Mouse (Mus musculus) lung, postnatal 14 days (tissue): ENCODE results near the gene Galnt3.

Experiments
- DNase-seq: peaks from one replicate; pipeline ENCODE4 v3.0.0; 2021

Gene Galnt3

GRCm38 (mm10) chr2:66103740-66104436 lies 20.9 kb downstream of the Galnt3 start:
- no peak for DNase-seq

- no peak for DNase-seq
Measured at GRCm38 (mm10) chr2:66101686-66102304, 23.0 kb downstream of the Galnt3 start.

DNA sequence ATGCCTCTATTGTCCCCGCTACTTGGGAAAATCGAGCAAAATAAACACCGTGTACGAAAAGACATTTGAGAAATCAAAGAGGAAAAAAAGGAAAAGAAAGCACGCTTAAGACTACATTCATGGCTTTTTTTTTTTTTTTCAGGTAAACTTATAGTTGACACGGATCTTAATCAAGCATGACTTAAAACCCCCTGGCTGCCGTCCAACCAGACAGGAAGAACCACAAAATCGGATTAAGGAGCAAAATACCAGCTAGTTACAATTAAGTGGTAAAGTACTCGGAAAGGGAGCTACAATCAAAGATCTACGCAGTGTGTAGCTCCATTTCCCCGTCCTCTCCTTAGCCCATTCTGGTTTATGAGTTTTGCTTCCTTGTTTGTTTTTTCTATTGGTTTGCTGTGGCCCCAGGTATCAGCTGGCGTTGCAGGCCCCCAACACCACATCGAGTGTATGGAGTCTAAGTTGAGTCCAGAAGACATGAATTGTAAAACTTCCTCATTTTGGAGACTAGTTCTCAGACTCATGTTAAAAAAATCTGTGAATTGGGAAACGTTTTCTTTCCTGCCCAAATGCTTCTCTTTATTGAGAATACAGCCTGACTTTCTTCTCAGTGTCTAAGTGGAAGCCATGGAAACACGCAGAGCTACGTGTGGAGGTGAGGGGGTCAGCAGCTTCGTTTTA lies 24.0 kb downstream of the Galnt3 start:
- DNase-seq = no peak

GRCm38 (mm10) chr2:66100239-66100638 lies 24.6 kb downstream of the Galnt3 start:
- DNase-seq = no peak

DNA sequence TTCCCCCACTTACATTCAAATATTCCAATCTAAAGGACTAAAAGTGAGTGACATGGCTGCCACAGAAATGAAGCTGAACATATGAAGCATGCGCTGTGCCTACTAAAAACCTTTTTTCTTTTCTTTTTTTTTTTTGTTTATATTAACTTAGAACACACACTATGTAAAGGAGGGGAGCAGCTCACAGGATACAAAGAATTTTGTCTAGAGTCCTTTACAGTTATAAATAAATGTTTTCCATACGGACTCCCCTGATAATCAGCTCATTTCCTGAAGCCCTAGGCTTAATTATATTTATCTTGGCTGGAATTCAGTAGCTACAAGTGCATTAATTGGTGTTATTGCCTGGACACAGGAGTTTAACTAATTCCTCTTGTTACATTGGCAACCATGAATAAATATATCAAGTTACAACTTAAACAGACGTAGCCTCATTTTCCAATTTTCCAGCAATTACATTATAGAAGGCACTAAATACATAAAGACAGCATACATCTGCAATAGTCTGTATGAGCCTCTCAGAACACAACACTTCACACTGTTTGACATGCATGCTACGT lies 30.1 kb downstream of the Galnt3 start:
- DNase-seq = no peak

GRCm38 (mm10) chr2:66091296-66091695 lies 33.5 kb downstream of the Galnt3 start:
- no peak for DNase-seq

DNA sequence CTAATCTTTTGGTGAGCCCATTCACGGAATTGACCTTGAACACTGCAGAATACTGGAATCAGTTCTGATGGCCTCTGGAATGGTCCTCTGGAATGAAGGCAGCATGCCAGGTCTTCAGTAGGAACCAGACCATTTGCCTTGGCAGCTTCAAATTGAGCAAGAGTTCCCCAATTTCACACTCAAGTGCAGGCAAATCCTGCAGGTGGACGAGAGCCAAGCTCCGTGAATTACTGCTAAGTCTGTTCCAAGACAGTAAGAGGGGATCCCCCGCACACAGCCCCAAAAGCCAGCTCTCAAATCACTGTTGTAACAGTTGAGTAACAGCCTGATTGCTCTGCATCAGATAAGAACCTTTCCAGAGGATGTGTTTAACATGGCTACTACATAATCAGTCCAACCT lies 42.9 kb downstream of the Galnt3 start:
- DNase-seq = peak; percentile 28

GRCm38 (mm10) chr2:66080731-66081130 lies 44.1 kb downstream of the Galnt3 start:
- DNase-seq = no peak

GRCm38 (mm10) chr2:66069454-66069853 lies 55.3 kb downstream of the Galnt3 start:
- no peak for DNase-seq

DNA sequence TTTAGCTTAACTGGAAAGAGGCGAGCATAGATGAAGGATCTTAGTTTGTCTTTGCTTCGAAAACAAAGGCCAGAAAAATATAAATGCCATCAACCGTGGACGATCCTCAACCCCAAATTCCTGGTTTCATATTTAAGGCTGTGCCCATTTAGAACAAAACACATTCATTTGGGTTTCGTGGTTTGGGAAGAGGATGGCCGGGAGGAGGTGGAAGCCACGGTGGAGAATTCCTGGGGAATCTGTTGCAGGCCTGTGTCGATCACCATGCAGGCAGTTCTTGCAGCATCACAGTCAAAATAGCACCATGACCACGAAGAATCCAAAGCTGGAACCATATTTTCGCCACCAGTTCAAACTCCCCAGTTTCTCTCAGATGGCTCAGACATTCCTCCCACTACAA lies 61.5 kb downstream of the Galnt3 start:
- no peak for DNase-seq

GRCm38 (mm10) chr2:66044405-66045089 lies 80.2 kb downstream of the Galnt3 start:
- DNase-seq = no peak

GRCm38 (mm10) chr2:66043441-66044404 lies 81.1 kb downstream of the Galnt3 start:
- no peak for DNase-seq

GRCm38 (mm10) chr2:66041917-66042419 lies 82.8 kb downstream of the Galnt3 start:
- peak; percentile 4 for DNase-seq

DNA sequence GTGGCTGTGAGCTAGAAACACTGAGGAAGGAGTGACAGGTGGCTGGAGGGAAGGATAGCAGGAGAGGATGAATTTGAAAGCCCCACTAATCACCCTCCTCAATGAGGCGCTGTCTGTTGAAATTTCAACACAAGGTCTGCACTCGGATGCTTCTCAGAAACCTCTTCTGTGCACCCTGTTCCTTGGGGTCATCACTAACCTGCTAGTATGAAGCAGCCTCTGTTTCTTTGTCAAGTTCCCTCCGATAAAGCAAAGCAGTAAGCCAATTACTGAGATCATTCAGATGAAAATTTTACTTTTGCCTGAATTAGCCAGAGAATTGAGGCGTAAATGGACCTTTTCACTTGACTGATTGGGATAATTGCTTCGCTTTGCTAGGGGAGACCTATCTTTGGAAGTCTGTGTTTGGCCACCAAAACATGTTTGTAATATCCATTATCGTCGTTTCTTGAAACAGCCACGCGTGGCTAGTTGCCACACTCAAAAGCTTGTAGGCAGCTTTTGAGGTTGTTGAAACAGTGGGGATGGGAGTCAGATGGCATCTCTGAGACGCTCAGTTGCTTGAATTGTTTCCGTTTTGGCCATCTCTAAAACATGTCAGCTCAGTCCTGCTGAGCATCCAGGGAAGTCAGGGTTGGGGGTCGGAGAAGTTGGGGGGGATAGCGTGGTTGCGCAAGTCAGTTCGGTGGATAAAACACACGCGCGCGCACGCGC lies 83.4 kb downstream of the Galnt3 start:
- no peak for DNase-seq

DNA sequence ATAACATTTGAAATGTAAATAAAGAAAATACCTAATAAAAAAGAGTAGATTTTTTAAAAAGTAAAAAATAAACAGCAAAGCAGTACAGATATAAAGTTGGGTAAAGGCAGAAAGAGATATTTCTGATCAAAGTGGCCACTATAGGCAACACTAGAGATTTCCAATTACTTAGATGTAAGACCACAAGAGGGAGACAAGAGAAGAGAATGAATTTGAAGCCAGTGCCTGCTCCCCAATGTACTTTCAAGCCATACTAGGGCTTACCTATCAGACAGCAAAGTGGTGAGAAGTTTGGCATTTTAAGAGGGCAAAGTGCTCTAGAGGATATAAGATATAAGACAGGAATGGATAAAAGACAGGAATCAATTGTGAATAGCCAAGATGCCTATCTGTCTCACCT lies 84.2 kb downstream of the Galnt3 start:
- DNase-seq = no peak

GRCm38 (mm10) chr2:66034907-66035679 lies 89.7 kb downstream of the Galnt3 start:
- no peak for DNase-seq
